Mouse (Mus musculus) CH12.LX (cell line): ENCODE measurements around the gene Hoxc5. TPM values are rescaled to one million over a fixed set of nuclear protein-coding genes. Genes with fewer than 3 reads are reported as not detected.

Experiments used
- DNase-seq: peaks from one replicate; pipeline ENCODE4 v3.0.0-alpha.2; 2013; ENCODE audit errors: extremely low read depth
- H3K27ac ChIP-seq: 2 replicates; pipeline ENCODE4 v1.5.1; 2012; ENCODE audit warnings: low read depth, mild to moderate bottlenecking, control low read depth, moderate library complexity; ENCODE audit not compliant: insufficient read depth
- H3K27me3 ChIP-seq: replicated peaks from 2 replicates; pipeline ENCODE3; 2012; ENCODE audit warnings: inconsistent platforms
- H3K36me3 ChIP-seq, 2 experiments: replicated peaks in 1 of 2; 2 replicates each; pipeline versions ENCODE3 to v1.6.1; 2012; ENCODE audit warnings: inconsistent platforms in 1 of 2, low read length in 1 of 2, mild to moderate bottlenecking in 1 of 2, mixed read lengths in 1 of 2, moderate library complexity in 1 of 2; ENCODE audit not compliant: control insufficient read depth in 1 of 2, insufficient read depth in 1 of 2
- H3K4me1 ChIP-seq, 2 experiments: 2 replicates each; pipeline ENCODE4 v1.6.1; 2012; ENCODE audit warnings: inconsistent platforms in 1 of 2, moderate library complexity in 1 of 2; ENCODE audit not compliant: insufficient read depth in 2 of 2, control insufficient read depth in 1 of 2
- H3K4me2 ChIP-seq: 2 replicates; pipeline ENCODE4 v1.6.1; 2012; ENCODE audit warnings: low read depth, mild to moderate bottlenecking, control low read depth; ENCODE audit not compliant: poor library complexity, insufficient read depth, severe bottlenecking
- H3K4me3 ChIP-seq, 3 experiments: fragments of 150-350 bp in 1 of 3; sonication (generic) in 1 of 3; replicated peaks in 1 of 3; 2 replicates each; pipeline versions ENCODE3 to v1.5.1; 2011 to 2012; ENCODE audit warnings: low read depth in 2 of 3, low read length in 2 of 3, mild to moderate bottlenecking in 2 of 3, moderate library complexity in 2 of 3, control low read depth in 1 of 3, improper control_type of control experiment in 1 of 3, inconsistent platforms in 1 of 3, mixed read lengths in 1 of 3; ENCODE audit not compliant: poor library complexity in 1 of 3
- H3K79me2 ChIP-seq: replicated peaks from 2 replicates; pipeline ENCODE4 v1.6.1; 2012; ENCODE audit warnings: mild to moderate bottlenecking, moderate library complexity; ENCODE audit not compliant: control insufficient read depth, poor library complexity, insufficient read depth, severe bottlenecking; ENCODE audit errors: extremely low read depth
- H3K9ac ChIP-seq: 2 replicates; pipeline ENCODE4 v1.6.1; 2012; ENCODE audit warnings: low read depth, mild to moderate bottlenecking, control low read depth, moderate library complexity; ENCODE audit not compliant: insufficient read depth
- H3K9me3 ChIP-seq: replicated peaks from 2 replicates; pipeline ENCODE3; 2012; ENCODE audit warnings: low read length, inconsistent platforms, mixed read lengths
- BHLHE40 ChIP-seq: IDR thresholded peaks from 2 replicates; pipeline ENCODE4 v1.6.1; 2011; ENCODE audit warnings: mild to moderate bottlenecking, low read depth, low read length, improper control_type of control experiment
- CTCF ChIP-seq, 2 experiments: IDR thresholded peaks in 1 of 2; conservative IDR thresholded peaks in 1 of 2; 2 replicates each; pipeline ENCODE4 v1.5.1; 2011 to 2012; ENCODE audit warnings: low read depth in 2 of 2, low read length in 2 of 2, improper control_type of control experiment in 1 of 2, inconsistent platforms in 1 of 2, mild to moderate bottlenecking in 1 of 2, moderate library complexity in 1 of 2
- E2F4 ChIP-seq: IDR thresholded peaks from 2 replicates; pipeline ENCODE4 v1.6.1; 2011; ENCODE audit warnings: low read depth, low read length, improper control_type of control experiment; ENCODE audit not compliant: insufficient replicate concordance
- EP300 ChIP-seq: IDR thresholded peaks from 2 replicates; pipeline ENCODE4 v1.6.1; 2011; ENCODE audit warnings: low read length, improper control_type of control experiment
- ETS1 ChIP-seq: conservative IDR thresholded peaks from 2 replicates; pipeline ENCODE4 v1.6.1; 2012; ENCODE audit warnings: low read depth, mild to moderate bottlenecking, inconsistent platforms, low read length, improper control_type of control experiment, moderate library complexity
- IRF4 ChIP-seq: IDR thresholded peaks from 2 replicates; pipeline ENCODE4 v1.6.1; 2014; ENCODE audit warnings: low read depth, mild to moderate bottlenecking, inconsistent platforms, low read length, improper control_type of control experiment
- JUN ChIP-seq: IDR thresholded peaks from 2 replicates; pipeline ENCODE4 v1.6.1; 2011; ENCODE audit warnings: low read depth, mild to moderate bottlenecking, low read length, improper control_type of control experiment, moderate library complexity; ENCODE audit not compliant: insufficient read depth
- MAX ChIP-seq: IDR thresholded peaks from 2 replicates; pipeline ENCODE4 v1.6.1; 2011; ENCODE audit warnings: low read length, improper control_type of control experiment
- MAZ ChIP-seq: IDR thresholded peaks from 2 replicates; pipeline ENCODE4 v1.6.1; 2012; ENCODE audit warnings: low read depth, mild to moderate bottlenecking, inconsistent platforms, low read length, improper control_type of control experiment, moderate library complexity
- MEF2A ChIP-seq: IDR thresholded peaks from 2 replicates; pipeline ENCODE4 v1.6.1; 2014; ENCODE audit warnings: low read depth, mild to moderate bottlenecking, inconsistent platforms, low read length, improper control_type of control experiment, borderline replicate concordance
- MYC ChIP-seq: IDR thresholded peaks from 2 replicates; pipeline ENCODE4 v1.6.1; 2011; ENCODE audit warnings: low read depth, mild to moderate bottlenecking, improper control_type of control experiment, low read length
- NELFE ChIP-seq: IDR thresholded peaks from 2 replicates; pipeline ENCODE4 v1.6.1; 2011; ENCODE audit warnings: low read depth, low read length, improper control_type of control experiment
- NRF1 ChIP-seq: IDR thresholded peaks from 2 replicates; pipeline ENCODE4 v1.6.1; 2014; ENCODE audit warnings: low read depth, mild to moderate bottlenecking, inconsistent platforms, low read length, improper control_type of control experiment, moderate library complexity
- PAX5 ChIP-seq: IDR thresholded peaks from 2 replicates; pipeline ENCODE4 v1.6.1; 2012; ENCODE audit warnings: low read length, inconsistent platforms, mixed read lengths
- POLR2AphosphoS2 ChIP-seq: IDR thresholded peaks from 2 replicates; pipeline ENCODE4 v1.6.1; 2011; ENCODE audit warnings: low read depth, low read length, improper control_type of control experiment
- SIN3A ChIP-seq: IDR thresholded peaks from 2 replicates; pipeline ENCODE4 v1.6.1; 2012; ENCODE audit warnings: low read length, improper control_type of control experiment, inconsistent platforms
- SMC3 ChIP-seq: IDR thresholded peaks from 2 replicates; pipeline ENCODE4 v1.6.1; 2011; ENCODE audit warnings: low read depth, low read length, improper control_type of control experiment
- TBP ChIP-seq: conservative IDR thresholded peaks from 2 replicates; pipeline ENCODE4 v1.6.1; 2011; ENCODE audit warnings: low read depth, low read length, improper control_type of control experiment
- USF1 ChIP-seq: IDR thresholded peaks from 2 replicates; pipeline ENCODE4 v1.6.1; 2014; ENCODE audit warnings: low read depth, mild to moderate bottlenecking, inconsistent platforms, low read length, improper control_type of control experiment
- ZKSCAN1 ChIP-seq: IDR thresholded peaks from 2 replicates; pipeline ENCODE4 v1.6.1; 2012; ENCODE audit warnings: low read depth, inconsistent platforms, low read length, improper control_type of control experiment, borderline replicate concordance
- ZMIZ1 ChIP-seq: IDR thresholded peaks from 2 replicates; pipeline ENCODE4 v1.6.1; 2012; ENCODE audit warnings: low read depth, mild to moderate bottlenecking, inconsistent platforms, low read length, improper control_type of control experiment
- ZNF384 ChIP-seq: IDR thresholded peaks from 2 replicates; pipeline ENCODE4 v1.6.1; 2012; ENCODE audit warnings: low read depth, low read length, improper control_type of control experiment, inconsistent platforms
- dilution Hi-C: fragments of 300-500 bp; cut with MboI; formaldehyde crosslinking; loops from 2 replicates; pipeline ENCODE4 v1.14.3; 2020; ENCODE audit warnings: low sequenced_read_pairs; ENCODE audit not compliant: extremely low pct_unique_long_range_greater_than_20kb, extremely low pct_ligation_motif_present
- in situ Hi-C: fragments of 300-500 bp; cut with MboI; formaldehyde crosslinking; loops from 3 replicates; pipeline ENCODE4 v1.14.3; 2019; ENCODE audit warnings: low sequenced_read_pairs, low pct_ligation_motif_present, low pct_unique_long_range_greater_than_20kb, mixed read lengths
- polyA plus RNA-seq: library from polyadenylated mRNA; unstranded; fragments of >175 nt; gene quantifications from 2 replicates; pipeline ENCODE4 v1.2.1, GENCODE M21; 2012; ENCODE audit warnings: low read depth; ENCODE audit not compliant: insufficient read length
- total RNA-seq, 2 experiments: library from RNA; depleted of rRNA; stranded (reverse); fragments of 300-350 nt in 1 of 2; fragments of >200 nt in 1 of 2; gene quantifications; 2 replicates each; pipeline ENCODE4 v1.2.3; 2012 to 2014

The Hoxc5 gene
- total and polyA plus RNA-seq, 3 experiments: 0.15 to 0.16 TPM; not detected in 1

DNA sequence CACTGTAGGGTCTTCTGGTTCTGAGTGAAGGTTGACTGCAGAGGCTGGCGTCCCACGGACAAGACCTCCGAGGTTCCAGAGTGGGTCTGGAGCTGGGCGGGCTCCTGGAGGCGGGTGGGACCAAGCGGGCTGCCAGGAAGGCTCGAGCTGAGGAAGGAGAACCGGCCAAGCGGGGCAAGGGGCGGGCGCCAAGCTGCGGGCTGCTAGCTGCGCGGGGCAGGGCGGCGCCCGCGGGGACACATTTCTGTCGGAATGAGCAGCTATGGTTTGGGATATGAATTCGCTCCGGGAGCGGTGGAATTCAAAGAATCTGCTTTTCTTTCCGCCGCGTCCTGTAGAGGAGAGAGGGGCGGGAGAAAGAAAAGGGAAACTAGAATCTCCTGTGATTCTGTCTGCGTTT is 32.3 kb upstream of the Hoxc5 start:
- Histone ChIP-seq H3K27me3 (peaks cover 91% of the 10 kb centered on the region), H3K4me1 (no peaks in the 10 kb centered on the region), H3K27ac (no peak overlapping the region), H3K79me2 (no peaks in the 10 kb centered on the region), H3K4me2 (no peak overlapping the region), H3K9ac (no peak overlapping the region), H3K36me3 (no peaks in the 10 kb centered on the region), H3K4me3 (no peak overlapping the region), H3K9me3 (peaks cover 11% of the 10 kb centered on the region)
- in situ Hi-C loops: no loop called here
- no peak for DNase-seq
- TF ChIP-seq SMC3 (no peak), CTCF (conservative IDR thresholded peaks at IDR 0.05 in 1 of 2, IDR thresholded peaks at IDR 0.05 in 1 of 2; ENCODE audit: low read depth in 2 of 2, low read length in 2 of 2) (no peak), ZKSCAN1 (no peak), ETS1 (no peak), IRF4 (no peak), POLR2AphosphoS2 (no peak), MEF2A (no peak), E2F4 (no peak), BHLHE40 (no peak), JUN (no peak), USF1 (no peak), PAX5 (no peak), NRF1 (no peak), ZNF384 (no peak), MYC (no peak), ZMIZ1 (no peak), MAZ (no peak), NELFE (no peak), TBP (no peak), EP300 (no peak)
- dilution Hi-C loops: no loop called here

DNA sequence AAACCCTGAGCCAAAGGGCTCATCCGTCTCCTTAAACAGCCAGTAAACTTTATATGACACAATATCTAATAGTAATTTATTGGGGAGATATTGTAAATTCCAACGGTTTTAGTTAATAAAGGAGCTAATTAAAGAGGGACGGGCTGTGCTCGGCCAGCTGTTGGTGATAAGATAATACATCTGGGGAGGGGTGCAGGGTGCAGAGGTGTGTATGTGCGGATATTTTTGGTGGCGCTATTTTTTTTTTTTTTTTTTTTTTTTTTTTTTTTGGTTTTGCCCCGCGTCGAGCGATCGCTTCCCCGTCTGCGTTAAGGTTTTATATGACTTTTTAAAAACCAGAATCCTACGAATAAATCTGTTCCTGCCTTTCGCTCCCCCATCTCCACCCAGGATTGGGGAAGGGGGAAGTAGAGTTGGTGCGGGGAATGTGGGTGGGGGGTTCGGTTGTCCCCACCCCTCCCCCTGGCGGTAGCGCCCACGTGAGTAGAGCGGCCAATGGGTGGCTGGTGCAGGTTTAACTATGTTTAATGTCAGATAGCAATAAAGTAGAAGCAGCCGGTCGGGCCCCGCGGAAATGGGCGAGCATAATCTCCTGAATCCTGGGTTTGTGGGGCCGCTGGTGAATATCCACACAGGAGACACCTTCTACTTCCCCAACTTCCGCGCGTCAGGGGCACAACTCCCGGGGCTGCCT is 30.8 kb upstream of the Hoxc5 start, which contains the start of gene Hoxc12:
Gene Hoxc12, plus strand, starts transcription at position 479 of the 694 bp plus-strand sequence.
- in situ Hi-C loops (no loop called here), dilution Hi-C loops (no loop called here)
- Histone ChIP-seq H3K36me3 (no peaks in the 10 kb centered on the region), H3K27me3 (peaks cover 91% of the 10 kb centered on the region)
- DNase-seq: no peak
- no peak for TF ChIP-seq SIN3A
- TF ChIP-seq MAX: no peak
- TF ChIP-seq E2F4: no peak
- no peak for TF ChIP-seq TBP
- TF ChIP-seq, all 38 proteins: peak for 0
- H3K4me1 ChIP-seq: no peaks in the 10 kb centered on the region
- no peak within 1 kb of the TSS for H3K9ac ChIP-seq
- H3K4me2 ChIP-seq: no peak within 1 kb of the TSS
- peaks cover 11% of the 10 kb centered on the region for H3K9me3 ChIP-seq
- no peak within 1 kb of the TSS for H3K27ac ChIP-seq
- H3K79me2 ChIP-seq: no peaks in the 10 kb centered on the region
- no peak within 1 kb of the TSS for H3K4me3 ChIP-seq
